Mouse (Mus musculus) lung, embryonic 14.5 days (tissue): ENCODE measurements at regions not wholly inside any gene's neighbourhood (a gene's known extent, or its start where the extent isn't known, plus 50 kb on each side); places are given as distances from the start of the nearest gene placed in this dataset.

Experiments
- ATAC-seq: fragments of 200-750 bp; cut with Nextera tagmentation; 2 replicates; pipeline ENCODE4 v1.8.0; 2017; ENCODE audit warnings: mild to moderate bottlenecking, moderate TSS enrichment, moderate library complexity; ENCODE audit not compliant: insufficient read depth
- DNase-seq: peaks from one replicate; pipeline ENCODE4 v3.0.0-alpha.2; 2015
- H3K27ac ChIP-seq: fragments of 300-500 bp; sonication (generic); 2 replicates; pipeline ENCODE4 v1.5.1; 2014; ENCODE audit warnings: low read depth, mild to moderate bottlenecking, moderate library complexity
- H3K27me3 ChIP-seq: fragments of 300-500 bp; sonication (generic); 2 replicates; pipeline ENCODE4 v1.6.1; 2014; ENCODE audit warnings: low read length, control low read depth; ENCODE audit not compliant: insufficient read depth
- H3K36me3 ChIP-seq: fragments of 300-500 bp; sonication (generic); 2 replicates; pipeline ENCODE4 v1.6.1; 2014; ENCODE audit warnings: control low read depth; ENCODE audit not compliant: insufficient read depth
- H3K4me1 ChIP-seq: fragments of 300-500 bp; sonication (generic); 2 replicates; pipeline ENCODE4 v1.6.1; 2014; ENCODE audit warnings: antibody characterized with exemption, control low read depth; ENCODE audit not compliant: insufficient read depth
- H3K4me2 ChIP-seq: fragments of 300-500 bp; sonication (generic); 2 replicates; pipeline ENCODE4 v1.6.1; 2014; ENCODE audit warnings: mild to moderate bottlenecking
- H3K4me3 ChIP-seq: fragments of 300-500 bp; sonication (generic); 2 replicates; pipeline ENCODE4 v1.5.1; 2014; ENCODE audit warnings: low read depth, low read length
- H3K9ac ChIP-seq: fragments of 300-500 bp; sonication (generic); 2 replicates; pipeline ENCODE4 v1.6.1; 2014
- H3K9me3 ChIP-seq: fragments of 300-500 bp; sonication (generic); 2 replicates; pipeline ENCODE4 v1.6.1; 2016; ENCODE audit warnings: low read depth, low read length, control low read depth
- CTCF ChIP-seq: IDR thresholded peaks from 2 replicates; pipeline ENCODE4 v1.5.1; 2016; ENCODE audit warnings: antibody characterized with exemption, low read depth
- WGBS: fragments of 180-500 bp; shearing (Covaris S2); extraction: QIAGEN DNeasy Blood & Tissue Kit; methylation state at CpG from one replicate; pipeline ENCODE4 v1.1.7; 2014; 5-methylcytosine and 5-hydroxymethylcytosine counted together

GRCm38 (mm10) chr2:106538329-106538728 is 154.7 kb upstream of the Mpped2 start:
- H3K9me3 ChIP-seq = no peaks in the 10 kb centered on the region
- H3K9ac ChIP-seq = no peak overlapping the region
- no peak overlapping the region for H3K4me3 ChIP-seq
- H3K4me1 ChIP-seq = no peaks in the 10 kb centered on the region
- no peak overlapping the region for H3K27ac ChIP-seq
- WGBS = 54% methylated on average over 4 of the region's 4 CpGs
- ATAC-seq (no peak), DNase-seq (no peak)
- TF ChIP-seq CTCF = no peak
- H3K4me2 ChIP-seq = no peak overlapping the region
- H3K27me3 ChIP-seq = no peaks in the 10 kb centered on the region
- no peaks in the 10 kb centered on the region for H3K36me3 ChIP-seq

DNA sequence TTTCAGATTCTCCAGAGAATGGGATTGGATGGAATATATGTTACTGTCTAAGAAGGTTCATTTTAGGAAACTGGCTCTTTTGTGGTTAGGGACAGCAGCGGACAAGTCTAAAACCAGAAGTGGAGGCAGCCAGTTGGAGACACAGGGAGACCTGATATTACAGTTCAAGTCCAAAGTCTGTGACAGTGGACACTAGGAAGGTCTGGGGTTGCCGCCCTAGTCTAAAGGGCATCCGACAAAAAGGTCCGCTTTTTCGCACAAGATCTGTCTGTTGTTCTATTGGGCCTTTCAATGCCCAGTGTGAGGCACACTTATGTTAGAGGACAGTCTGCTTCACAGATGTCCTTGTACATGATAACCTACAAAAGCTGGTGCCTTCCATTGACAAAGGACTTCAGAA is 152.9 kb upstream of the Mpped2 start:
- Histone ChIP-seq H3K9ac (no peak overlapping the region), H3K27ac (no peak overlapping the region), H3K4me2 (no peak overlapping the region), H3K4me3 (no peak overlapping the region), H3K36me3 (no peaks in the 10 kb centered on the region), H3K27me3 (no peaks in the 10 kb centered on the region), H3K4me1 (no peaks in the 10 kb centered on the region), H3K9me3 (no peaks in the 10 kb centered on the region)
- DNase-seq = no peak
- TF ChIP-seq CTCF = no peak
- WGBS = 95% methylated on average over 5 of the region's 5 CpGs
- ATAC-seq = no peak

DNA sequence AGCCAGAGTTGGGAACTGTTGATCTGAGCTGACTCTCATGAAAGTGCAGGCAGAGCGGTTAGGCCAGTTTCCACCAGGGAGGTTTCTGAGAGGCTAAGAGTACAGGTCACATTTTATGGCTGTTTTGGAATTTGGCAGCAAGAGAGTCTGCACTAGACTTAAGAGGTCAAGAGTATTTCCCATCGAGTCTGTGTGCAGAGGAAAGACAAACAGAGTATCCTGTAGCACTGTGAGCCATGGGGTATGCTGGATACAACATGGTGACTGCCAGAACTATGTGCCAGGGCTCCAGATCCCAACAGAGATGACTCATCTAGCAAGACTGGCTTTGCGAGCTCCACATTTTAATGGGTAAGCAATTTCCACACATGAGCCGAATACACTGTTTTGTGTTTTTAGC is 146.0 kb upstream of the Mpped2 start:
- Histone ChIP-seq H3K36me3 (no peaks in the 10 kb centered on the region), H3K4me1 (no peaks in the 10 kb centered on the region), H3K4me3 (no peak overlapping the region), H3K9ac (no peak overlapping the region), H3K9me3 (no peaks in the 10 kb centered on the region), H3K27me3 (no peaks in the 10 kb centered on the region), H3K4me2 (no peak overlapping the region), H3K27ac (no peak overlapping the region; the same call in 1 of the 2 replicates)
- DNase-seq = peak; percentile 57
- peak; percentile 87 for ATAC-seq
- 56% methylated on average over 4 of the region's 4 CpGs for WGBS
- TF ChIP-seq CTCF = no peak

DNA sequence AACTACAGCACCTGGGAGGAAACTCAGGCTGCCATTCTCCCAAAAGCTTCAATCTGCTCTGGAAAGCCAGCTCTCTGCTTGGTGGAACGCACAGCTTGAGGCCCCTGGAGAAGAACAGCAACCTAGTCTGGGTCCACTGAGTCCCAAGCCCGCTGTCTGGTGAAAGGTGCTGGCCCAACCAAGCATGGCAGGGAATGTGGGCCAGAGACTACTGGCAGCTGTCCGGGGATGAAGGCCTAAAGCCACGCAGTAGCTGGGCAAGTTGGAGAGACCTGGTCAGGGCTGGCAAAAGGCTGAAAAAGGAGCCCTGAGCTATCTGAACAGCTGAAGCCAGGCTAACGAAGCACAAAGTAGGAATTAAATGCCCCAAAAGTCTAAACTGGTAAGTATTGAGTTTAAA is 139.4 kb upstream of the Mpped2 start:
- WGBS = 84% methylated on average over 5 of the region's 5 CpGs
- H3K4me3 ChIP-seq = no peak overlapping the region
- ATAC-seq = no peak

GRCm38 (mm10) chr2:106561571-106562090 is 131.4 kb upstream of the Mpped2 start:
- DNase-seq (no peak), ATAC-seq (no peak)
- Histone ChIP-seq H3K27ac (no peak overlapping the region), H3K4me3 (no peak overlapping the region), H3K4me2 (no peak overlapping the region), H3K9ac (no peak overlapping the region), H3K27me3 (no peaks in the 10 kb centered on the region), H3K9me3 (no peaks in the 10 kb centered on the region), H3K4me1 (no peaks in the 10 kb centered on the region), H3K36me3 (no peaks in the 10 kb centered on the region)
- no peak for TF ChIP-seq CTCF
- WGBS = 70% methylated on average over 3 of the region's 3 CpGs

More for the DNA sequence above, 139.4 kb upstream of the Mpped2 start:
- no peak for TF ChIP-seq CTCF
- Histone ChIP-seq H3K4me1 (no peaks in the 10 kb centered on the region), H3K36me3 (no peaks in the 10 kb centered on the region), H3K27me3 (no peaks in the 10 kb centered on the region), H3K9me3 (no peaks in the 10 kb centered on the region), H3K27ac (no peak overlapping the region), H3K4me2 (no peak overlapping the region), H3K9ac (no peak overlapping the region)
- no peak for DNase-seq

DNA sequence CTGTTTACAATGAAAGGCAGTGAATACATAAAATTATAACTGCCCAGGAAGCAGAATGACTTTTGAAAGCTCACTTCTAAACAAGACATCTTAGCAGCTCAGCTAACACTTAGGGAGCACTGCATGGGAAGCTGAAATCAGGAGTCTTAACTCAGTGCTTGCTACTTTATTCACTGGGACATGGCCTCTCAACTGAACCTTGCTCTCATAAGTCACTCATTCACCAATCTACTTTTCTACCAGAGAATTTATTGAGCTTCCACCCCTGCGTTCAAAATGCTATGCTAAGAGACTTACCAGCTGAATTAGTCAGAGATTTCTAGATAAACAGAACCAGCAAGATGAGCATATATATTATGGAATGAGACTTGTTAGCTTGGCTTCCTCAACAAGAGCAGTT is 122.8 kb upstream of the Mpped2 start:
- Histone ChIP-seq H3K4me1 (no peaks in the 10 kb centered on the region), H3K9ac (no peak overlapping the region), H3K36me3 (no peaks in the 10 kb centered on the region), H3K4me2 (no peak overlapping the region), H3K27me3 (no peaks in the 10 kb centered on the region), H3K4me3 (no peak overlapping the region), H3K9me3 (no peaks in the 10 kb centered on the region), H3K27ac (no peak overlapping the region)
- TF ChIP-seq CTCF = no peak
- 76% methylated on average over 1 of the region's 1 CpGs for WGBS
- DNase-seq (no peak), ATAC-seq (no peak)

- no peak overlapping the region for H3K9ac ChIP-seq
- no peaks in the 10 kb centered on the region for H3K4me1 ChIP-seq
- DNase-seq (no peak), ATAC-seq (no peak)
- H3K27me3 ChIP-seq = no peaks in the 10 kb centered on the region
- 86% methylated on average over 3 of the region's 3 CpGs for WGBS
- H3K9me3 ChIP-seq = no peaks in the 10 kb centered on the region
- no peak overlapping the region for H3K4me3 ChIP-seq
- no peak overlapping the region for H3K4me2 ChIP-seq
- no peak for TF ChIP-seq CTCF
- H3K27ac ChIP-seq = no peak overlapping the region
- no peaks in the 10 kb centered on the region for H3K36me3 ChIP-seq
Observed at GRCm38 (mm10) chr2:106571346-106571745, 121.7 kb upstream of the Mpped2 start.

DNA sequence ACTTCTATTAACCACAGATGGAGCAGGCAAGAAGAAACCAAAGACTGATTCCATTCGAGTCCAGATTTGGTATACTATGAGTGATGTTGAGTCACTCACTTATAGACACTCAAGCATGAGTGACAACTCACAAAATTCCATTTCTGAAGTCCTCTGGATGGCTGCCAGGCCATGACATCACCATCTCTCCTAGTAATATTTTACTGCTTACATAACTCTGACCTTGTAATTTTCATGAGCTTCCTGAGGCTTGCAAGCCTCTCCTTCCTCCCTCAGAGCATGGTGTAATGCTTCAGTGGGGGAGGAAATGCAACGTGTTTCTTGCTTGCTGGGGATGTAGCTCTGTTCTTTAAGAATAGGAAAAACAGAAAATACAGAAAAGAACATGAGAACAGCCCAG is 121.2 kb upstream of the Mpped2 start:
- Histone ChIP-seq H3K4me1 (no peaks in the 10 kb centered on the region), H3K4me3 (no peak overlapping the region), H3K36me3 (no peaks in the 10 kb centered on the region), H3K9ac (no peak overlapping the region), H3K4me2 (no peak overlapping the region), H3K9me3 (no peaks in the 10 kb centered on the region), H3K27me3 (no peaks in the 10 kb centered on the region), H3K27ac (no peak overlapping the region)
- ATAC-seq = no peak
- WGBS = 47% methylated on average over 2 of the region's 2 CpGs
- no peak for TF ChIP-seq CTCF
- peak; percentile 58 for DNase-seq
